Mouse (Mus musculus) stomach, embryonic 15.5 days (tissue): ENCODE data around the gene Atp6v1g1. TPM values are rescaled to one million over a fixed set of nuclear protein-coding genes. Genes with fewer than 3 reads are reported as not detected.

Experiments used
- ATAC-seq: fragments of 200-750 bp; cut with Nextera tagmentation; 2 replicates; pipeline ENCODE4 v1.8.0; 2017; ENCODE audit warnings: low read depth, moderate number of reproducible peaks, moderate TSS enrichment; ENCODE audit not compliant: insufficient read depth, low FRiP score
- H3K27ac ChIP-seq: fragments of 300-500 bp; sonication (generic); 2 replicates; pipeline ENCODE4 v1.5.1; 2015; ENCODE audit warnings: mild to moderate bottlenecking, inconsistent platforms
- H3K27me3 ChIP-seq: fragments of 300-500 bp; sonication (generic); replicated peaks from 2 replicates; pipeline ENCODE4 v1.6.1; 2015; ENCODE audit warnings: inconsistent platforms
- H3K36me3 ChIP-seq: fragments of 300-500 bp; sonication (generic); 2 replicates; pipeline ENCODE4 v1.6.1; 2015; ENCODE audit warnings: inconsistent platforms
- H3K4me1 ChIP-seq: fragments of 300-500 bp; sonication (generic); 2 replicates; pipeline ENCODE4 v1.6.1; 2015; ENCODE audit warnings: inconsistent platforms
- H3K4me2 ChIP-seq: fragments of 300-500 bp; sonication (generic); 2 replicates; pipeline ENCODE4 v1.6.1; 2015; ENCODE audit warnings: mild to moderate bottlenecking, inconsistent platforms
- H3K4me3 ChIP-seq: fragments of 300-500 bp; sonication (generic); replicated peaks from 2 replicates; pipeline ENCODE4 v1.5.1; 2015; ENCODE audit warnings: inconsistent platforms
- H3K9ac ChIP-seq: fragments of 300-500 bp; sonication (generic); 2 replicates; pipeline ENCODE4 v1.6.1; 2015; ENCODE audit warnings: inconsistent platforms
- H3K9me3 ChIP-seq: fragments of 300-500 bp; sonication (generic); 2 replicates; pipeline ENCODE4 v1.6.1; 2016; ENCODE audit warnings: inconsistent platforms
- WGBS: fragments of 180-500 bp; shearing (Covaris S2); methylation state at CpG from one replicate; pipeline ENCODE4 v1.1.7; 2015; 5-methylcytosine and 5-hydroxymethylcytosine counted together
- polyA plus RNA-seq: library from polyadenylated mRNA; unstranded; fragments of >200 nt; fragmentation: Nextera tagmentation; extraction: Ambion mirVana; gene quantifications from 2 replicates; pipeline ENCODE4 v1.2.1, GENCODE M21; 2015

Atp6v1g1 gene
- polyA plus RNA-seq, 1 experiment from 2014 or later = 248 TPM

- H3K4me1 ChIP-seq = no peaks in the 10 kb centered on the region
- H3K4me3 ChIP-seq = no peak overlapping the region
- no peak overlapping the region for H3K27ac ChIP-seq
- H3K4me2 ChIP-seq = no peak overlapping the region
- WGBS = 67% methylated on average over 5 of the region's 5 CpGs
- H3K36me3 ChIP-seq = no peaks in the 10 kb centered on the region
- ATAC-seq = no peak
- H3K9ac ChIP-seq = no peak overlapping the region
- no peaks in the 10 kb centered on the region for H3K9me3 ChIP-seq
- no peaks in the 10 kb centered on the region for H3K27me3 ChIP-seq
Observed at GRCm38 (mm10) chr4:63515021-63515420, 29.6 kb upstream of the Atp6v1g1 start.

- Histone ChIP-seq H3K9me3 (no peaks in the 10 kb centered on the region), H3K4me1 (no peaks in the 10 kb centered on the region), H3K4me3 (no peak overlapping the region), H3K9ac (no peak overlapping the region), H3K36me3 (no peaks in the 10 kb centered on the region), H3K4me2 (no peak overlapping the region), H3K27ac (no peak overlapping the region), H3K27me3 (no peaks in the 10 kb centered on the region)
- no peak for ATAC-seq
- WGBS = 79% methylated on average over 2 of the region's 2 CpGs
Observed at GRCm38 (mm10) chr4:63521813-63522419, 22.7 kb upstream of the Atp6v1g1 start.

DNA sequence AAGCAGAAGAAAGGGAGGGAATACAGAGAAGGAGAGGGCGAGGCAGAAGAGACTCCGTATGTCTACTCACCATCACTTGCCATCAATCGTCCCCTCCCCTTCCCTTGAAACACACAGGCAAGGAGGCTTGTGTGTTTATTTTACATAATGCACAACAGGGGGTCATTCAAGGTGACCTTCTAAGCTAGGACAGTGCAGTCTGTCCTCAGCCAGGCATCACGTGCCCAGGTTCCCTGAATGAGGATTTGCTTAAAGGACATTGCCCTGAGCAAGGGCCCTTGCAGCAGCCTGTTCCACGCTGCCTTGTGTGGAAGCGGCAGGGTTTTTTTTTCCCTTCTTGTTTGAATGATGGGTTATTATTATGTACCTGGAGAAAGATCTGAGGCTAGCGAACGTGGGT, 19.1 kb upstream of the Atp6v1g1 start:
- H3K9me3 ChIP-seq = no peaks in the 10 kb centered on the region
- 79% methylated on average over 8 of the region's 8 CpGs for WGBS
- no peak for ATAC-seq

GRCm38 (mm10) chr4:63528946-63529345, 15.6 kb upstream of the Atp6v1g1 start:
- no peak overlapping the region for H3K27ac ChIP-seq
- no peaks in the 10 kb centered on the region for H3K36me3 ChIP-seq
- no peaks in the 10 kb centered on the region for H3K27me3 ChIP-seq
- ATAC-seq = no peak
- H3K9ac ChIP-seq = no peak overlapping the region
- H3K4me3 ChIP-seq = no peak overlapping the region
- H3K4me1 ChIP-seq = no peaks in the 10 kb centered on the region
- WGBS = 68% methylated on average over 6 of the region's 6 CpGs
- no peak overlapping the region for H3K4me2 ChIP-seq
- no peaks in the 10 kb centered on the region for H3K9me3 ChIP-seq

More for the DNA sequence above, 19.1 kb upstream of the Atp6v1g1 start:
- H3K4me3 ChIP-seq = no peak overlapping the region
- no peak overlapping the region for H3K9ac ChIP-seq
- no peak overlapping the region for H3K27ac ChIP-seq
- H3K27me3 ChIP-seq = no peaks in the 10 kb centered on the region
- no peaks in the 10 kb centered on the region for H3K4me1 ChIP-seq
- no peak overlapping the region for H3K4me2 ChIP-seq
- no peaks in the 10 kb centered on the region for H3K36me3 ChIP-seq

DNA sequence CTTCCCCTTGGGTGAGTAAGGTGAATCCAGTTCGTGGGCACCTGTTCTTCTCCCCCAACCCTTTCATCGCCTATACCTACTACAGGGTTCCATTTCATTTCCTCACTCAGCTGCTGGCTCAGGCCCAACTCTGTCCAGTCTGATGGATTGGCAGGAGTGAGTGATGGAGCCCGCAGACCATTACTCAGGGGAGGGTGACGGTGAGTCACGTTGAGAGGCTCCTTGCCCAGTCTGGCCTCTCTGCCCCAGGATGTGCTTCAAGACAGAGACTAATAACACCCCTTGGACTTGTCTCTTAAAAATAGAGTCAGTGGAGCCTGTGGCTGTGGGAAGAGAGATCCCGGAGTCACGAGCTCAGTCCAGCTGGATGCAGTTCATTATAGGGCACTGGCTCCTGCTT, 14.2 kb upstream of the Atp6v1g1 start:
- 65% methylated on average over 7 of the region's 7 CpGs for WGBS
- no peak overlapping the region for H3K9ac ChIP-seq
- no peaks in the 10 kb centered on the region for H3K27me3 ChIP-seq
- no peaks in the 10 kb centered on the region for H3K36me3 ChIP-seq
- ATAC-seq = no peak
- no peak overlapping the region for H3K27ac ChIP-seq
- H3K4me1 ChIP-seq = no peaks in the 10 kb centered on the region
- H3K4me3 ChIP-seq = no peak overlapping the region
- H3K9me3 ChIP-seq = no peaks in the 10 kb centered on the region
- no peak overlapping the region for H3K4me2 ChIP-seq

DNA sequence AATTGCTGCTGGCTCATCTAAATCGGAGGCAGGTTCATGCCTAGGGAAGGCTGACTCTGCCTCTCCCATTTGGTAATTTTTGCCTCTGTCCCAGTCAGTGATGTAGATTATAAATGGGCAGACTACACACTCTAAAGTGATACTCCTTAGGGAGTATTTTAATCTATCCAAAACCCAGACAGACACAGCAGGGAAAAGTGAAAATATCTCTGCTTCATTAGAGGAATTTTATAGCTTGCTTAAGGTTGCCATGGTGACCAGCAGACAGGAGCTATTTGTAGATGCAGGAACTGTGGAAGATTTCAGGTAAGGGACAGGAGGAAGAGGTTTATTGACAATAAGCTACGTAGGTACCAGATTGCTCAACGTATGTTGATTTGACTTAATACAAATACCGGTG, 7.0 kb upstream of the Atp6v1g1 start:
- H3K27ac ChIP-seq = no peak overlapping the region
- 83% methylated on average over 4 of the region's 4 CpGs for WGBS
- no peaks in the 10 kb centered on the region for H3K36me3 ChIP-seq
- H3K9ac ChIP-seq = no peak overlapping the region
- H3K9me3 ChIP-seq = no peaks in the 10 kb centered on the region
- H3K27me3 ChIP-seq = no peaks in the 10 kb centered on the region
- H3K4me1 ChIP-seq = no peaks in the 10 kb centered on the region
- ATAC-seq = no peak
- H3K4me3 ChIP-seq = no peak overlapping the region
- H3K4me2 ChIP-seq = no peak overlapping the region

DNA sequence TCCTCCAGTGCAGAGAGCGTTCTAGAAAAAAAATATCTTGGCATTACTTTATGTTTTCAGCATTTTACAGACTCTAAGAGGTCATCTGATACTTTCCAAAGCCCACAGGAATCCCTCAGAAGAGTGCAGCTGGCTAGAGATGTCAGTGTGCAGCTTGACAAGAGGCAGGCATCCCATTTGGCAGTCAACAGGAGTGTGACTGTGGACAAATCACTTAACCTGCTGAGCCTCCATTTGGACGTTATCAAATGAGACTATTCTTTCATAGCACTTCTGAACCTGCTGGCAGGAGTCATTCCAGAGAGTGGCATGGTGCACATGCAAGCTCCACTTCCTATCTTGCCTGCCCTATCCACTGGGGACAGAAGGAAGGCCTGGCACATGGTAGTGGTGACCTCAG, 2.4 kb upstream of the Atp6v1g1 start:
- H3K9ac ChIP-seq = no peak overlapping the region
- H3K4me2 ChIP-seq = no peak overlapping the region
- H3K4me1 ChIP-seq = peaks cover 14% of the 10 kb centered on the region
- H3K4me3 ChIP-seq = no peak overlapping the region
- no peaks in the 10 kb centered on the region for H3K9me3 ChIP-seq
- no peaks in the 10 kb centered on the region for H3K36me3 ChIP-seq
- no peak overlapping the region for H3K27ac ChIP-seq
- no peak for ATAC-seq
- 34% methylated on average over 2 of the region's 2 CpGs for WGBS
- no peaks in the 10 kb centered on the region for H3K27me3 ChIP-seq

DNA sequence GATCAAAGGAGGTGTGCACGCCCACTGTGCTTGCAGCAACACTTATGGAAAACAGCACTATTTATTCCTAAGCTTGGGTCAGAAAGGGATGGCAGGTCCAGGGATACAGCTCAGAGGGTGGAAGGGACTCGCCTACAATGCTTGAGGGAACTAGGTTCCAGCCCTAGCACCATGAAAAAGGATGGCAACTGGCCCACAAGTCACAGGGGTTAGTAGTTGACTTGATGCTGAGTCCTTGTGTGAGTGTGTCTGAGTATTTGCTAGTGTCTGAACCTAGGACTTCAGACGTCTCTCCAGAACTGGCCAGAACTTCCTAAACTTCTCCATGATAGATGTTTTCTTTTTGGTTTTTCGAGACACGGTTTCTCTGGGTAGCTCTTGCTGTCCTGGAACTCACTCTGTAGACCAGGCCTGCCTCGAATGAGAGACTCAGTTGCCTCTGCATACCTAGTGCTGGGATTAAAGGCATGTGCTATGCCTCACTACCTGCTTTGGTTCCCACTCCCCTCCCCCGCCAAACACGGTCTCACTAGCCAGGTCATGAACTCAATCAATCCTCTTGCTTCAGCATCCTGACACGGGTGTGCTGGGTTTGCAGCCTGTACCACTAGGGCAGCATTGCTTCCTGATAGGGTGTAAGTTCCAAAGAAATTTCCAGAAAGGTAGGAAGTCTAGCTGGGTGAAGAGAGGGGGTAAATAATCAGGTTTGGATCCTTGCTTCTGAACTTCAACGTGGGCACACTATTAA, 652 bp upstream of the Atp6v1g1 start:
- peak overlapping the region; percentile 45 for H3K4me2 ChIP-seq
- peak overlapping the region; percentile 54; the same call in 1 of the 2 replicates for H3K27ac ChIP-seq
- 46% methylated on average over 10 of the region's 10 CpGs for WGBS
- H3K9me3 ChIP-seq = no peaks in the 10 kb centered on the region
- peaks cover 8% of the 10 kb centered on the region for H3K36me3 ChIP-seq
- peaks cover 16% of the 10 kb centered on the region for H3K4me1 ChIP-seq
- H3K27me3 ChIP-seq = no peaks in the 10 kb centered on the region
- H3K4me3 ChIP-seq = peak overlapping the region; percentile 85
- H3K9ac ChIP-seq = no peak overlapping the region
- ATAC-seq = peak; percentile 38

DNA sequence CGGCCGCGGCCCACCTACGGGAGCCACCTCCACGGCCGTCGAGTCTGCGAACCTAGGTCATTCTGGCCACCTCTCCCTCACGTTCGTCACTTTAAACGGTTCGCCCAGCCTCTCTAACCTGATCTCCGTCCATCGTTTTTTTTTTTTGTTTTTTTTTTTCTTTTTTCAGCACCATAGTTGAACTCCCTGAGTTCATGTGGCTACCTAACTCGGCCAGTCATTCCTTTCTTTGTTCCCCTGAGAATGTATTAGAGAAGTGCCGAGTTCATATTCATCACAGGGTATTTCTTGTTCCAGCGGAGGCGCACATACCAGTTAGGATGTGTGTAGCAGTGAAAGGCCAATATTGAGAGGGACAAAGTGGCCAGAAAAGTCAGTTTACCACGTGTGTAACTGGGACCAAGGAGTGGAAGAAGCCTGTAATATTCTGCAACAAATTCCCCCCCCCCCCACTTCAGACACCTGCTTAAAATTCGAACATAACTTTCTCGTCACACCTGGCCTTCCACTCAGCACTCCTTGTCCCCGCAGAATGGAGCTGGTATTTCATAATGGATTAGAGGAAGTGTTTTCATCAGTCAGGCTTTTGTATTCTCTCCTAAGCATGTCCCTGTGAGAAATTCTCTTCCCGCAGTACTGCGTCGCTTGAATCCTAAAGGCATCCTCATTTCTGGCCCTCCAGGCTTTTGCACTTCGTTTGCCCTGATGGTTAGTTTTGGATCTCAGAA, 823 bp downstream of the Atp6v1g1 start:
- Histone ChIP-seq H3K36me3 (peaks cover 16% of the 10 kb centered on the region), H3K27me3 (no peaks in the 10 kb centered on the region), H3K4me3 (peak overlapping the region; percentile 85), H3K4me1 (peaks cover 16% of the 10 kb centered on the region), H3K9ac (peak overlapping the region; percentile 87), H3K27ac (peak overlapping the region; percentile 84), H3K9me3 (no peaks in the 10 kb centered on the region), H3K4me2 (peak overlapping the region; percentile 62)
- ATAC-seq = no peak
- WGBS = 14% methylated on average over 24 of the region's 26 CpGs

DNA sequence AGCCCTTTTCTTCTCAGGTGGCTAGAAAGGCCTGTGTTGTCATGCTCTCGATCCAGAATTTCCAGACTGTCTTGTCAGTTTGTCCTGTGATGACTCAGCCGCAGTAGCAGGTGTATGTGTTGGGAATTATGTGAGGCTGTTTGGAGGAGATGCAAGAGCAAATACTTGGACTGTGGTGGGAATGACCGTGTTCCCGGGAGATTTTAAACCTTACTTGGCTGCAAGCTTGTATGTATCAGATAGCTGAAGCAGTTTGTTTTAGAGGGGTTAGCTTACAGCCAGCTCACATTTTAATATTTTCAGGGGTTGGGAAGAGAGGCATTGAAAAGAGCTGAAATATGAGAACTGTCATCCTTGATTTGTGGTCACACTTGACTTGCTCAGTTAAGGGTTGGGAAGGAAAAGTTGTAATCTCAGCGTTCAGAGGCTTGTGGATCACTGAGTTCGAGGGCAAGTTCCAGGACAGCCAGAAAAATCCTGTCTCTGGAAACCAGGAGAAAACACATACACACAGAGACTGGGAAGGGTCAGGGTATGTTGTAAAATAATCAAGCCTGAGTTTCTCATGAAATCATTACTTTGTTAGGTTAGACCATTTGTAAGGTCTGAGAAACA, 2.0 kb downstream of the Atp6v1g1 start:
- Histone ChIP-seq H3K27me3 (no peaks in the 10 kb centered on the region), H3K36me3 (peaks cover 26% of the 10 kb centered on the region), H3K4me1 (peaks cover 16% of the 10 kb centered on the region), H3K27ac (no peak overlapping the region), H3K4me3 (peak overlapping the region; percentile 85; the same call in 1 of the 2 replicates), H3K4me2 (peak overlapping the region; percentile 62), H3K9ac (no peak overlapping the region), H3K9me3 (no peaks in the 10 kb centered on the region)
- ATAC-seq = no peak
- 66% methylated on average over 6 of the region's 6 CpGs for whole genome bisulfite sequencing

- Histone ChIP-seq H3K36me3 (peaks cover 38% of the 10 kb centered on the region), H3K4me2 (no peak overlapping the region), H3K9ac (no peak overlapping the region), H3K27me3 (no peaks in the 10 kb centered on the region), H3K4me1 (peaks cover 16% of the 10 kb centered on the region), H3K9me3 (no peaks in the 10 kb centered on the region), H3K4me3 (no peak overlapping the region), H3K27ac (no peak overlapping the region)
- WGBS = 53% methylated on average over 1 of the region's 1 CpGs
- no peak for ATAC-seq
Observed at GRCm38 (mm10) chr4:63547799-63548198, 3.2 kb downstream of the Atp6v1g1 start.

GRCm38 (mm10) chr4:63548491-63548890, 3.9 kb downstream of the Atp6v1g1 start:
- peaks cover 16% of the 10 kb centered on the region for H3K4me1 ChIP-seq
- H3K9ac ChIP-seq = no peak overlapping the region
- H3K36me3 ChIP-seq = peaks cover 41% of the 10 kb centered on the region
- H3K4me2 ChIP-seq = no peak overlapping the region
- no peaks in the 10 kb centered on the region for H3K27me3 ChIP-seq
- no peak overlapping the region for H3K4me3 ChIP-seq
- no peak for ATAC-seq
- H3K9me3 ChIP-seq = no peaks in the 10 kb centered on the region
- 79% methylated on average over 3 of the region's 3 CpGs for WGBS
- no peak overlapping the region for H3K27ac ChIP-seq
